Mouse (Mus musculus) ovary, adult 18-20 months (tissue): ENCODE data around the gene Klrb1b.
"Not testable (repeated sequence)": the region's sequence is repeated elsewhere in the genome, so short reads cannot be mapped to it uniquely, and the experiment has no call there.

Experiments used
- DNase-seq: peaks from one replicate; pipeline ENCODE4 v3.0.0; 2022; ENCODE audit warnings: low spot score, mixed read lengths

Klrb1b gene

GRCm38 (mm10) chr6:128840669-128841068 is 14.5 kb upstream of the Klrb1b start:
- DNase-seq, result not testable (repeated sequence)

- DNase-seq, result no peak
Observed at GRCm38 (mm10) chr6:128839921-128840320, 13.8 kb upstream of the Klrb1b start.

GRCm38 (mm10) chr6:128839266-128839771 is 13.2 kb upstream of the Klrb1b start:
- peak; percentile 69 for DNase-seq

- peak; percentile 77 for DNase-seq
Observed at GRCm38 (mm10) chr6:128838342-128839265, 12.5 kb upstream of the Klrb1b start.

- DNase-seq, result peak; percentile 43
Observed at GRCm38 (mm10) chr6:128837454-128838341, 11.6 kb upstream of the Klrb1b start.

- DNase-seq, result no peak
Observed at GRCm38 (mm10) chr6:128836955-128837334, 10.8 kb upstream of the Klrb1b start.

GRCm38 (mm10) chr6:128836191-128836954 is 10.2 kb upstream of the Klrb1b start:
- DNase-seq, result no peak

- DNase-seq, result no peak
Observed at GRCm38 (mm10) chr6:128835571-128835970, 9.4 kb upstream of the Klrb1b start.

GRCm38 (mm10) chr6:128833046-128833445 is 6.9 kb upstream of the Klrb1b start:
- DNase-seq, result no peak

GRCm38 (mm10) chr6:128829837-128830236 is 3.7 kb upstream of the Klrb1b start:
- no peak for DNase-seq

GRCm38 (mm10) chr6:128826781-128827180 is 650 bp upstream of the Klrb1b start:
- no peak for DNase-seq

- DNase-seq, result no peak
Observed at GRCm38 (mm10) chr6:128818083-128818802, 7.9 kb downstream of the Klrb1b start.

GRCm38 (mm10) chr6:128808532-128808931 is 17.6 kb downstream of the Klrb1b start:
- DNase-seq, result no peak

GRCm38 (mm10) chr6:128807021-128807420 is 19.1 kb downstream of the Klrb1b start:
- no peak for DNase-seq

- DNase-seq, result not testable (repeated sequence)
Observed at GRCm38 (mm10) chr6:128804823-128805640, 21.1 kb downstream of the Klrb1b start.

GRCm38 (mm10) chr6:128802999-128803857 is 22.9 kb downstream of the Klrb1b start:
- peak; percentile 91 for DNase-seq

GRCm38 (mm10) chr6:128802557-128802956 is 23.6 kb downstream of the Klrb1b start:
- DNase-seq, result no peak

- DNase-seq, result not testable (repeated sequence)
Observed at GRCm38 (mm10) chr6:128800696-128801095, 25.4 kb downstream of the Klrb1b start.

GRCm38 (mm10) chr6:128799896-128800270 is 26.2 kb downstream of the Klrb1b start:
- no peak for DNase-seq
